Mouse (Mus musculus) left cerebral cortex, postnatal 14 days (tissue): ENCODE data around the gene Zbtb38. TPM values are rescaled to one million over a fixed set of nuclear protein-coding genes. Genes with fewer than 3 reads are reported as not detected.
"Not testable (repeated sequence)": the region's sequence is repeated elsewhere in the genome, so short reads cannot be mapped to it uniquely, and the experiment has no call there.

Experiments used
- DNase-seq, 2 experiments: peaks; one replicate each; pipeline ENCODE4 v3.0.0; 2021 to 2022; ENCODE audit warnings: low spot score in 2 of 2, mixed read lengths in 1 of 2
- intact Hi-C: fragments of 180-260 bp; cut with DNase I; formaldehyde crosslinking; loops from one replicate; pipeline ENCODE4 v1.15.1; 2025
- total RNA-seq, 2 experiments: library from RNA; stranded (reverse); gene quantifications; 2 replicates each; pipeline ENCODE4 v1.2.3; 2021

The Zbtb38 gene
- total RNA-seq, 2 experiments from 2014 or later = 47.0 to 49.0 TPM

- intact Hi-C loops = loop anchor here (2.0 to 5.0 kb wide), 3 partner anchors 97 to 149 kb away; no protein-coding TSS in a partner anchor
- DNase-seq = peak; percentile 97 to 98
These were observed 82.8 kb downstream of the Zbtb38 start for GRCm38 (mm10) chr9:96669877-96670276.

GRCm38 (mm10) chr9:96668628-96669027, 84.0 kb downstream of the Zbtb38 start:
- peak; percentile 69 to 82 for DNase-seq
- intact Hi-C loops = loop anchor here (2.0 kb wide), 2 partner anchors 96 to 150 kb away; no protein-coding TSS in a partner anchor

GRCm38 (mm10) chr9:96660510-96661244, 92.0 kb downstream of the Zbtb38 start:
- intact Hi-C loops = no loop called here
- peak; percentile 32 to 67 for DNase-seq

GRCm38 (mm10) chr9:96659801-96660200, 92.8 kb downstream of the Zbtb38 start:
- intact Hi-C loops = no loop called here
- DNase-seq = no peak

GRCm38 (mm10) chr9:96653538-96653937, 99.1 kb downstream of the Zbtb38 start:
- DNase-seq = no peak
- intact Hi-C loops = no loop called here

GRCm38 (mm10) chr9:96652763-96653162, 99.9 kb downstream of the Zbtb38 start:
- intact Hi-C loops = no loop called here
- DNase-seq = no peak

- no peak for DNase-seq
- intact Hi-C loops = no loop called here
These were observed 101.8 kb downstream of the Zbtb38 start for GRCm38 (mm10) chr9:96650807-96651206.

- intact Hi-C loops = no loop called here
- DNase-seq = peak in 1 of 2 experiments; percentile 9
These were observed 102.7 kb downstream of the Zbtb38 start for GRCm38 (mm10) chr9:96649924-96650323.

GRCm38 (mm10) chr9:96649362-96649761, 103.3 kb downstream of the Zbtb38 start:
- peak in 1 of 2 experiments; percentile 28 for DNase-seq
- intact Hi-C loops = no loop called here

- no peak for DNase-seq
- intact Hi-C loops = no loop called here
These were observed 105.8 kb downstream of the Zbtb38 start for GRCm38 (mm10) chr9:96646668-96647295.

GRCm38 (mm10) chr9:96644840-96645239, 107.8 kb downstream of the Zbtb38 start:
- no peak for DNase-seq
- intact Hi-C loops = no loop called here

GRCm38 (mm10) chr9:96644002-96644401, 108.6 kb downstream of the Zbtb38 start:
- DNase-seq, intact Hi-C loops: not testable (repeated sequence)

- peak; percentile 33 to 34 for DNase-seq
- intact Hi-C loops = no loop called here
These were observed 113.2 kb downstream of the Zbtb38 start for GRCm38 (mm10) chr9:96639451-96639850.

GRCm38 (mm10) chr9:96638508-96638907, 114.1 kb downstream of the Zbtb38 start:
- intact Hi-C loops = no loop called here
- no peak for DNase-seq

- DNase-seq = no peak
- intact Hi-C loops = no loop called here
These were observed 115.5 kb downstream of the Zbtb38 start for GRCm38 (mm10) chr9:96637157-96637548.

GRCm38 (mm10) chr9:96636423-96637156, 116.0 kb downstream of the Zbtb38 start:
- intact Hi-C loops = no loop called here
- DNase-seq = no peak

- DNase-seq = no peak
- intact Hi-C loops = no loop called here
These were observed 116.7 kb downstream of the Zbtb38 start for GRCm38 (mm10) chr9:96635899-96636298.

- intact Hi-C loops = no loop called here
- DNase-seq = no peak
These were observed 117.5 kb downstream of the Zbtb38 start for GRCm38 (mm10) chr9:96635176-96635575.

GRCm38 (mm10) chr9:96633771-96634170, 118.9 kb downstream of the Zbtb38 start:
- no peak for DNase-seq
- intact Hi-C loops = no loop called here
